Mouse (Mus musculus) lung, embryonic 14.5 days (tissue): ENCODE measurements at regions not wholly inside any gene's neighbourhood (a gene's known extent, or its start where the extent isn't known, plus 50 kb on each side); places are given as distances from the start of the nearest gene placed in this dataset.

Experiments used
- ATAC-seq: fragments of 200-750 bp; cut with Nextera tagmentation; 2 replicates; pipeline ENCODE4 v1.8.0; 2017; ENCODE audit warnings: mild to moderate bottlenecking, moderate TSS enrichment, moderate library complexity; ENCODE audit not compliant: insufficient read depth
- DNase-seq: peaks from one replicate; pipeline ENCODE4 v3.0.0-alpha.2; 2015
- H3K27ac ChIP-seq: fragments of 300-500 bp; sonication (generic); 2 replicates; pipeline ENCODE4 v1.5.1; 2014; ENCODE audit warnings: low read depth, mild to moderate bottlenecking, moderate library complexity
- H3K27me3 ChIP-seq: fragments of 300-500 bp; sonication (generic); 2 replicates; pipeline ENCODE4 v1.6.1; 2014; ENCODE audit warnings: low read length, control low read depth; ENCODE audit not compliant: insufficient read depth
- H3K36me3 ChIP-seq: fragments of 300-500 bp; sonication (generic); 2 replicates; pipeline ENCODE4 v1.6.1; 2014; ENCODE audit warnings: control low read depth; ENCODE audit not compliant: insufficient read depth
- H3K4me1 ChIP-seq: fragments of 300-500 bp; sonication (generic); 2 replicates; pipeline ENCODE4 v1.6.1; 2014; ENCODE audit warnings: antibody characterized with exemption, control low read depth; ENCODE audit not compliant: insufficient read depth
- H3K4me2 ChIP-seq: fragments of 300-500 bp; sonication (generic); 2 replicates; pipeline ENCODE4 v1.6.1; 2014; ENCODE audit warnings: mild to moderate bottlenecking
- H3K4me3 ChIP-seq: fragments of 300-500 bp; sonication (generic); 2 replicates; pipeline ENCODE4 v1.5.1; 2014; ENCODE audit warnings: low read depth, low read length
- H3K9ac ChIP-seq: fragments of 300-500 bp; sonication (generic); 2 replicates; pipeline ENCODE4 v1.6.1; 2014
- H3K9me3 ChIP-seq: fragments of 300-500 bp; sonication (generic); 2 replicates; pipeline ENCODE4 v1.6.1; 2016; ENCODE audit warnings: low read depth, low read length, control low read depth
- CTCF ChIP-seq: IDR thresholded peaks from 2 replicates; pipeline ENCODE4 v1.5.1; 2016; ENCODE audit warnings: antibody characterized with exemption, low read depth
- WGBS: fragments of 180-500 bp; shearing (Covaris S2); extraction: QIAGEN DNeasy Blood & Tissue Kit; methylation state at CpG from one replicate; pipeline ENCODE4 v1.1.7; 2014; 5-methylcytosine and 5-hydroxymethylcytosine counted together

GRCm38 (mm10) chr17:79509957-79510710 lies 101.5 kb upstream of the Rmdn2 start:
- Histone ChIP-seq H3K36me3 (no peaks in the 10 kb centered on the region), H3K9me3 (no peaks in the 10 kb centered on the region), H3K4me3 (no peak overlapping the region), H3K9ac (no peak overlapping the region), H3K27me3 (no peaks in the 10 kb centered on the region), H3K4me2 (no peak overlapping the region), H3K27ac (peak overlapping the region; percentile 16; the same call in 1 of the 2 replicates), H3K4me1 (peaks cover 18% of the 10 kb centered on the region)
- ATAC-seq, result peak; percentile 42; the same call in 1 of the 2 replicates
- 47% methylated on average over 11 of the region's 11 CpGs for WGBS
- DNase-seq, result peak; percentile 62
- no peak for TF ChIP-seq CTCF

- no peaks in the 10 kb centered on the region for H3K27me3 ChIP-seq
- peaks cover 18% of the 10 kb centered on the region for H3K4me1 ChIP-seq
- WGBS, result 78% methylated on average over 9 of the region's 9 CpGs
- TF ChIP-seq CTCF, result no peak
- no peak overlapping the region for H3K4me2 ChIP-seq
- no peak overlapping the region for H3K4me3 ChIP-seq
- no peaks in the 10 kb centered on the region for H3K36me3 ChIP-seq
- ATAC-seq, result no peak
- no peak for DNase-seq
- H3K27ac ChIP-seq, result no peak overlapping the region
- H3K9ac ChIP-seq, result no peak overlapping the region
- H3K9me3 ChIP-seq, result no peaks in the 10 kb centered on the region
These were observed 100.4 kb upstream of the Rmdn2 start for GRCm38 (mm10) chr17:79511218-79511617.

- ATAC-seq (no peak), DNase-seq (no peak)
- H3K27ac ChIP-seq, result no peak overlapping the region
- no peak overlapping the region for H3K4me2 ChIP-seq
- TF ChIP-seq CTCF, result no peak
- 68% methylated on average over 7 of the region's 7 CpGs for WGBS
- peaks cover 18% of the 10 kb centered on the region for H3K4me1 ChIP-seq
- no peaks in the 10 kb centered on the region for H3K27me3 ChIP-seq
- no peaks in the 10 kb centered on the region for H3K36me3 ChIP-seq
- no peak overlapping the region for H3K9ac ChIP-seq
- H3K4me3 ChIP-seq, result no peak overlapping the region
- no peaks in the 10 kb centered on the region for H3K9me3 ChIP-seq
These were observed 97.6 kb upstream of the Rmdn2 start for GRCm38 (mm10) chr17:79514076-79514475.

- ATAC-seq (no peak), DNase-seq (peak; percentile 45)
- Histone ChIP-seq H3K4me1 (peaks cover 7% of the 10 kb centered on the region; the same call in 1 of the 2 replicates), H3K9me3 (no peaks in the 10 kb centered on the region), H3K4me2 (no peak overlapping the region), H3K36me3 (no peaks in the 10 kb centered on the region), H3K27ac (no peak overlapping the region), H3K4me3 (no peak overlapping the region), H3K27me3 (no peaks in the 10 kb centered on the region), H3K9ac (no peak overlapping the region)
- TF ChIP-seq CTCF, result peak; percentile 62
- WGBS, result 56% methylated on average over 3 of the region's 3 CpGs
These were observed 93.5 kb upstream of the Rmdn2 start for GRCm38 (mm10) chr17:79518185-79518584.

GRCm38 (mm10) chr17:79518696-79519095 lies 93.0 kb upstream of the Rmdn2 start:
- Histone ChIP-seq H3K4me3 (no peak overlapping the region), H3K27me3 (no peaks in the 10 kb centered on the region), H3K9ac (no peak overlapping the region), H3K36me3 (no peaks in the 10 kb centered on the region), H3K9me3 (no peaks in the 10 kb centered on the region), H3K4me2 (no peak overlapping the region), H3K27ac (no peak overlapping the region), H3K4me1 (peaks cover 3% of the 10 kb centered on the region; the same call in 1 of the 2 replicates)
- ATAC-seq, result no peak
- no peak for DNase-seq
- 69% methylated on average over 5 of the region's 5 CpGs for WGBS
- no peak for TF ChIP-seq CTCF

- no peak overlapping the region for H3K9ac ChIP-seq
- H3K27me3 ChIP-seq, result no peaks in the 10 kb centered on the region
- H3K27ac ChIP-seq, result peak overlapping the region; percentile 48; the same call in 1 of the 2 replicates
- H3K4me3 ChIP-seq, result no peak overlapping the region
- H3K9me3 ChIP-seq, result no peaks in the 10 kb centered on the region
- DNase-seq (no peak), ATAC-seq (no peak)
- H3K4me2 ChIP-seq, result no peak overlapping the region
- H3K4me1 ChIP-seq, result peaks cover 3% of the 10 kb centered on the region; the same call in 1 of the 2 replicates
- TF ChIP-seq CTCF, result no peak
- H3K36me3 ChIP-seq, result no peaks in the 10 kb centered on the region
- WGBS, result 66% methylated on average over 4 of the region's 4 CpGs
These were observed 92.3 kb upstream of the Rmdn2 start for GRCm38 (mm10) chr17:79519356-79519755.

GRCm38 (mm10) chr17:79520283-79520682 lies 91.4 kb upstream of the Rmdn2 start:
- Histone ChIP-seq H3K4me2 (no peak overlapping the region), H3K27me3 (no peaks in the 10 kb centered on the region), H3K36me3 (no peaks in the 10 kb centered on the region), H3K9me3 (no peaks in the 10 kb centered on the region), H3K27ac (no peak overlapping the region), H3K4me1 (peaks cover 3% of the 10 kb centered on the region; the same call in 1 of the 2 replicates), H3K4me3 (no peak overlapping the region), H3K9ac (no peak overlapping the region)
- WGBS, result 83% methylated on average over 5 of the region's 5 CpGs
- DNase-seq (no peak), ATAC-seq (no peak)
- no peak for TF ChIP-seq CTCF
